Mouse (Mus musculus): ENCODE data around the gene Tex22.

Tex22 gene

DNA sequence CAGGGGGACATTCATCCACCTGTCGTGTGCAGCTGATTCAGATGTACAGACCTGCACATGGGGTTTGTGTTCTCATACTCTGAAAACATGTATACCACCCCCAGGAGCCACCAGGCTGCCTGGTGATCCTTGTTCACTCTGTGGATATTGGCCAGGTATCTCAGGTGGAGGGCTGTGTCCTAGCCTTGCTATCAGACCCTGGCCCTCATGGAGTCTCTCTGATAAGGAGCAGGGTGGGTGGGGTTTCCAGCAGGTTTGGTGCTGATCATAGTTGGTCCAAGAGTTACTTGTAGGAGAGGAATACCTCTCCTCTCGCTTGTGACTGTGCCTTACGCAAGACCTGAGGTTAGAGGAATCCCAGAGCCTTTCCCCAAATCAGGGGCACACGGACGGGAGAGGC, 14.1 kb upstream of the Tex22 start:
- DNase-seq = no peak

DNA sequence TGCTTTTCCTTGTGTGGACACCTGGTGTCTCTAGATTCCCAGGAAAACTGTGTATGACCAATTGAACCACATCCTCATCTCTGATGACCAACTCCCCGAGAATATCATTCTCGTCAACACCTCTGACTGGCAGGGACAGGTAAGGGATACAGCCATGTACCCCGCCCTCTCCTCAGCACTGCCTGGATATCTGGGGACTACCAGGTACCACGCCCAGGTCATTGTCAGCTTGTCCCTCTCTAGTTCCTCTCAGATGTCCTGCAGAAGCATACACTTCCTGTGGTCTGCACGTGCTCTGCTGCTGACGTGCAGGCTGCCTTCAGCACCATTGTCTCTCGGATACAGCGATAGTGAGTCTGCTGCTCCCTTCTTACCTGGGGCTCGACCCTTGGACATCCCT, 12.7 kb upstream of the Tex22 start:
- DNase-seq = no peak

GRCm38 (mm10) chr12:113062201-113062600, 12.1 kb upstream of the Tex22 start:
- no peak for DNase-seq

- no peak for DNase-seq
These were observed 10.6 kb upstream of the Tex22 start for GRCm38 (mm10) chr12:113063700-113064099.

DNA sequence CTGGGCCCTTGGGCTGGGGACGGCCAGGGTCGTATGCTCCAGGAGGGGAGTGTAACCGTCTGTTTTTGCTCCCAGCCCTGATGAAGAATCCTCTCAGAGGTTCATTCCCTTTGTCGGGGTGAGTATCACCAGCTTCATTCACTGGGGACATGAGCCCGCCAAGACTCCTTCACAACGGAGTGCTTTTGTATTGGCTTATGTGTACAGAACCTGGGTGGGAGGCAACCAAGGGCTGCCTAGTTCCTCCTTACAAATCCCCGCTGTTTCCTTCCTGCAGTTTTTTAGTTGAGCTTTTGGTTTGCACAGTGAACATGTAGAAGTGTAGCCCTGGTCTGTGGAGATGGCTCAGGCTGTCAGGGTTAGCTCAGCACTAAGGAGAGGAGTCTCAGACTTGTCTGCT, 6.3 kb upstream of the Tex22 start:
- DNase-seq = no peak

DNA sequence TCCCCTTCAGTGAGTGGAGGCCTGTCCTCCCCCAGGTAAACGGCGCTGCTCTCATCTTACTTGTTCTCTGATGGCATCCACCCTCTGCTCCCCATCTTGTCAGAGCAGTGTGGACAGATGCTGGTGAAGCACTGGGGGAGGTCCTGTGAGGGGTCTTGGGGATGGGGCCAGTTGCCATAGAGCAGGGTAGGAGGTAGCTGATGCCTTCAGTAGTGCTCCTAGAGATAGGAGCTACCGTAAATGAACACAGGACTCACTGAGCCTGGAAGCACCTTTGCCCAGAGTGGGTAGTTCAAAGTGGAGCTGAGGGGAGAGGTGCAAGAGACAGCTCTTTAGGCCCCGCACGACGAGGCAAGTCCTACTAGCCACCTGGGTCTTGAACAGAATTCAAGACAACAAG, 4.9 kb upstream of the Tex22 start:
- DNase-seq = no peak

GRCm38 (mm10) chr12:113071321-113071720, 3.0 kb upstream of the Tex22 start:
- DNase-seq = no peak

- DNase-seq = no peak
These were observed 2.5 kb upstream of the Tex22 start for GRCm38 (mm10) chr12:113071827-113072226.

GRCm38 (mm10) chr12:113073420-113074328, 628 bp upstream of the Tex22 start:
- no peak for DNase-seq

GRCm38 (mm10) chr12:113075063-113075454, 757 bp downstream of the Tex22 start:
- DNase-seq = peak; percentile 78 to 88

GRCm38 (mm10) chr12:113075486-113075885, 1.2 kb downstream of the Tex22 start:
- no peak for DNase-seq

GRCm38 (mm10) chr12:113087276-113087675, 13.0 kb downstream of the Tex22 start:
- DNase-seq = no peak

GRCm38 (mm10) chr12:113088026-113088425, 13.7 kb downstream of the Tex22 start:
- no peak for DNase-seq

DNA sequence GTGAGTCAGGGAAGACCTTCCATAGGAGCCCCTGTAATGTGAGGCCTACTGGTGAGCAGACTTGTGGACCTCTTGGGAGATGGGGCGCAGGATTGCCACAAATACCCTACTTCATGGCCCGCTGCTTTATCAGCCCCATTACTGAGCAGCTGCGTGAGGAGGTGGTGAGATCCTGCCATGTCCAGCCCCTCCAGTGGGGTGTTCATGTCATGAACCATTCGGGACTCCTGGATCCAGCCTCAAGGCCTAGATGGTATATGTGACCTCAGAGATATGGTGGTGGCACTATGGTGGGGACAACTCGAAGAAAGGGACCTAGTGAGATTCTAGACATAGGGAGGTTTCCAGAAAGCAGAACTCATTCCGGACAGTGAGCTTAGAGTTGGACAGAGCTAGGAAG, 14.8 kb downstream of the Tex22 start:
- no peak for DNase-seq

- DNase-seq = no peak
These were observed 15.8 kb downstream of the Tex22 start for GRCm38 (mm10) chr12:113090053-113090452.

- DNase-seq = no peak
These were observed 22.7 kb downstream of the Tex22 start for GRCm38 (mm10) chr12:113097040-113097439.

DNA sequence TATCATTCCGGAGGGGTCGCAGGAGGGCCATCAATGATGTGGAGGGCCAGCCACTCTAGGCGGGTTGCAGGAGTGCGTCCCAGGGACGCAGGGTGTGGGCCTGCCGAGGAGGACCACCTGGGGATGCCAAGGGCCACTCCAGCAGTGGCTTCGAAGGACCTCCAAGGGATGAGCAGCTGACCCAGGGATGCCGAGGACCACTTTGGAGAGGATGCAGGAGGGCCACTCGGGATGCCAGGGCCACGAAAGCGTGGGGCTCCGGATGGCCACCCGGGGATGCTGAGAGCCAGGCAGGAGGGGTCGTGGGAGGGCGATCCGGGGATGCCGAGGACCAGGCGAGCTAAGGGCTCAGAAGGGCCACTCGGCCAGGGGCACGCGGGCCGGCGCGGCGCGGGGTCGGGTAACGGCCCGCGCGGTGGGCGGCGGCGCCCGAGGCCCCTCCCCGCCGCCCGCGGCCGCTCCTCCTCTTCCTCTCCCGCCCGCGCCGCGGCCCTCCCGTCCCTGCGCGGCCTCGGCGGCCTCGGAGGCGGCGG, 23.5 kb downstream of the Tex22 start, which contains the start of gene Mta1:
Gene Mta1 (plus strand): TSS at position 530 of the 533 bp plus-strand sequence.
- DNase-seq = peak; percentile 28 to 54

- peak in 1 of 2 experiments; percentile 30 for DNase-seq
These were observed 24.3 kb downstream of the Tex22 start for GRCm38 (mm10) chr12:113098530-113099151.

DNA sequence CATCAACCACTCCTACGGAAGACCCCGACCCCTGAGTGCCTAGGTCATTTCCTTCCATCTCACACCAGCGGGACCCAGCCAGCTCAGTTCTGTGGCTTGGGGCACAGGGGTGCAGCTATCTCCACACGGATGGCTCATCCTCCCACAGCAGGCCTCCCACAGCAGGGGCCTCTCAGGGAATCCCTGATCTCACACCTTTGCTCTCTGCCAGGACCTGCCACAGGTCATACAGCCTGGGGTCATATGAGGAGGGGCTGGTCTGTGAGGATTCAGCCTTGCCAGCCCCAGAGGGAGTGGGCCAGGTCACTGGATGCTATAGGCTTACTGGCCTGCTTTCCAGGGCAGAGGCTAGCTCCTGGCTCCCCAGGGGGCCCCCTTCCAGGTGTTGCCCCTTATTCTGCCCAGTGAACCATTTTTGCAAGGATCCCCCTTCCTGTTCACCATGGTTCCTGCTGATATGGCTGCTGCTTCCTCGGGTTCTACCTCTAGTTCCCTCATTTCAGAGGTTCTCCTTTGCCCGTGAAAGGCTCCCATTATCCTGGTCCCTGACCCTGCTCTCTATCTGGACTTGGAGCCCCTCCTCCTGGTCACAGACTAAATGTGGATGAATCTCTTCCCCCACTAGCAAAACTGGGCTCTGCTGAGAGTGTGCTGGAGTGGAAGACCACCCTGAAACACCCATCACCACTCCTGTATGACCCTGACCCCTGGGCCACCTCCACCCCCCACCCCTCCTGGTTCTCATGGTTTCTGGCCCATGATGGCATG, 25.4 kb downstream of the Tex22 start:
- no peak for DNase-seq

DNA sequence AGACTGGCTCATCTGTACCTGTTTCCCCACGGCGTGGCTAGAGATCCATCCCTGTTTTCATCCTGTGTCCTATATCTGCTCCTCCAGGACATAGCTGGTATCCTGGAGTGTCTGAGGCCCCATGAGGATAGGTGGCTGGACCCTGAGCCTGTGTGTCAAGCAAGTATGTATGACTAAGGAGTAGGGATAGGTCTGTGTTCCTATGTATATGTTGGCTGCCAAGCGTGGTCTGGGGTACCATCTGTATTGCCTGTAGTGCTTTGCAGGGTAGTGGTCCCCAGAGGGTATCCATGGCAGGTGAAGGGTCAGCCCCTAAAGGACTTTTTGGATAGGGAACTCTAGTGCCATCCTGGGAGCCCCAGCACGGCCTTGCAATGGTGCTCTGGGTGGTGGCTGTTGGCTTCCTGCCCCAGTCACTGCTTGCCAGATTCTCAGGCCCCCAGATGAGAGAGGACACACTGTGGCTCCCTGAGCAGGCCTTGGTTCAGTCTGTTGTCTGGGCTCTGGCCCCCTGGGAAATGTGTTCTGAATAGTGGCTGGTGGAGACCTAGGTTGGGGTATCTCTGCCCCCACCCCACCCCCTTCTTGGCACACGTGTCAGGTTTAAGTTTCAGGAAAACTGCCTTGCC, 26.3 kb downstream of the Tex22 start:
- DNase-seq = no peak

DNA sequence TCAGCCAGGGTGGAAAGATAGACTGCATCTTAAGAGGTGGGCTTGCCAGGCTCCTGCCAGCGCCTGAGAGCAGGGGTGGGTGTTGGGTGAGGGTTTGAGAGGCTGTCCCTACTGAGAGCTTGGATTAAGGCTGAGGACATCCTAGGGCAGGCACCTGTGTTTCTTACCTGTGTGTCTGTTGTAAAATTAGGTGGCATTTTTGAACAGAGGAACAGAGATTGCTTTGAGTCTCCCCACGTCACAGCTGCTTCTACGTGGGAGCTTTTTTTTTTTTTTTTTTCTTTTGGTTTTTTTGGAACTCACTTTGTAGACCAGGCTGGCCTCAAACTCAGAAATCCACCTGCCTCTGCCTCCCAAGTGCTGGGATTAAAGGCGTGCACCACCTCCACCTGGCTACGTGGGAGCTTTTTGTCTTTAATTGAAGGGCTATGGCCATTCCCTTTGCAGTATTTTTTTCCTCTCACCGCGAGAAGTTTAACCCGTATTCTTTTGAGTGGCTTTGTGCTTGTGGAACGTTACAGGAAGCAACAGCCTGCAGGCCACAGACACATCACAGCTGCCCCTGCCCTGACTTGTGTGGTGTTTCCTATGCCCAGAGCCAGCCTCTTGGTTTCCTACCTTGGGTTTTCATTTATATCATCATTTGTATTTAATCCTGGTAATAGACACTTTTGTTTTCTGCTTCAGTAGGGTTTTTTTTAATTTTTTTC, 27.1 kb downstream of the Tex22 start:
- no peak for DNase-seq

- peak; percentile 50 to 71 for DNase-seq
These were observed 28.2 kb downstream of the Tex22 start for GRCm38 (mm10) chr12:113102461-113102860.
